Mouse (Mus musculus): ENCODE measurements around the gene Utrn. TPM values are rescaled to one million over a fixed set of nuclear protein-coding genes. Genes with fewer than 3 reads are reported as not detected.
A peak's percentile ranks its signal among the peaks of the same experiment; 100 is the strongest.

Utrn gene
- polyA plus RNA-seq, 1 experiment from 2014 or later = 17.6 TPM

- 93% methylated on average over 6 of the region's 6 CpGs for WGBS
- Histone ChIP-seq H3K36me3 (ENCODE audit: control insufficient read depth, insufficient read depth, low read length) (no peaks in the 10 kb centered on the region), H3K27me3 (ENCODE audit: control insufficient read depth, insufficient read depth, low read depth, low read length) (no peaks in the 10 kb centered on the region), H3K4me3 (ENCODE audit: low read depth, low read length) (no peak overlapping the region), H3K9me3 (replicated peaks; ENCODE audit: control insufficient read depth, low read length, poor library complexity, severe bottlenecking) (no peaks in the 10 kb centered on the region), H3K9ac (ENCODE audit: low read depth, low read length) (no peak overlapping the region), H3K4me1 (ENCODE audit: control insufficient read depth, insufficient read depth, low read length) (0 out of 2 replicates have a peak, but pooled peaks cover 2% of the 10 kb centered on the region), H3K27ac (ENCODE audit: low read length) (no peak overlapping the region), H3K4me2 (ENCODE audit: low read length) (no peak overlapping the region)
- ATAC-seq = no peak
These were observed 115.0 kb downstream of the Utrn start for GRCm38 (mm10) chr10:12754166-12754565.

- Histone ChIP-seq H3K9ac (ENCODE audit: low read depth, low read length) (no peak overlapping the region), H3K9me3 (replicated peaks; ENCODE audit: control insufficient read depth, low read length, poor library complexity, severe bottlenecking) (no peaks in the 10 kb centered on the region), H3K4me2 (ENCODE audit: low read length) (no peak overlapping the region), H3K27me3 (ENCODE audit: control insufficient read depth, insufficient read depth, low read depth, low read length) (no peaks in the 10 kb centered on the region), H3K4me1 (ENCODE audit: control insufficient read depth, insufficient read depth, low read length) (no peaks in the 10 kb centered on the region), H3K4me3 (ENCODE audit: low read depth, low read length) (no peak overlapping the region), H3K36me3 (ENCODE audit: control insufficient read depth, insufficient read depth, low read length) (no peaks in the 10 kb centered on the region), H3K27ac (ENCODE audit: low read length) (no peak overlapping the region)
- ATAC-seq = no peak
- 93% methylated on average over 9 of the region's 9 CpGs for whole genome bisulfite sequencing
These were observed 125.4 kb downstream of the Utrn start for GRCm38 (mm10) chr10:12743717-12744116.

- H3K27ac ChIP-seq (ENCODE audit: low read length) = no peak overlapping the region
- no peak overlapping the region for H3K4me2 ChIP-seq (ENCODE audit: low read length)
- H3K27me3 ChIP-seq (ENCODE audit: control insufficient read depth, insufficient read depth, low read depth, low read length) = no peaks in the 10 kb centered on the region
- no peaks in the 10 kb centered on the region; the same call in 1 of the 2 replicates for H3K4me1 ChIP-seq (ENCODE audit: control insufficient read depth, insufficient read depth, low read length)
- no peak for ATAC-seq
- no peak overlapping the region for H3K9ac ChIP-seq (ENCODE audit: low read depth, low read length)
- no peaks in the 10 kb centered on the region for H3K36me3 ChIP-seq (ENCODE audit: control insufficient read depth, insufficient read depth, low read length)
- no peaks in the 10 kb centered on the region for H3K9me3 ChIP-seq (replicated peaks; ENCODE audit: control insufficient read depth, low read length, poor library complexity, severe bottlenecking)
- H3K4me3 ChIP-seq (ENCODE audit: low read depth, low read length) = no peak overlapping the region
- 92% methylated on average over 13 of the region's 13 CpGs for WGBS
These were observed 129.7 kb downstream of the Utrn start for GRCm38 (mm10) chr10:12739302-12739987.

- ATAC-seq = no peak
- WGBS = 87% methylated on average over 9 of the region's 9 CpGs
- no peaks in the 10 kb centered on the region for H3K36me3 ChIP-seq (ENCODE audit: control insufficient read depth, insufficient read depth, low read length)
- H3K4me2 ChIP-seq (ENCODE audit: low read length) = no peak overlapping the region
- no peaks in the 10 kb centered on the region for H3K27me3 ChIP-seq (ENCODE audit: control insufficient read depth, insufficient read depth, low read depth, low read length)
- no peak overlapping the region for H3K27ac ChIP-seq (ENCODE audit: low read length)
- no peaks in the 10 kb centered on the region; the same call in 1 of the 2 replicates for H3K4me1 ChIP-seq (ENCODE audit: control insufficient read depth, insufficient read depth, low read length)
- H3K9me3 ChIP-seq (replicated peaks; ENCODE audit: control insufficient read depth, low read length, poor library complexity, severe bottlenecking) = no peaks in the 10 kb centered on the region
- H3K9ac ChIP-seq (ENCODE audit: low read depth, low read length) = no peak overlapping the region
- no peak overlapping the region for H3K4me3 ChIP-seq (ENCODE audit: low read depth, low read length)
These were observed 131.2 kb downstream of the Utrn start for GRCm38 (mm10) chr10:12737926-12738325.

- H3K27ac ChIP-seq (ENCODE audit: low read length) = no peak overlapping the region
- 0 out of 2 replicates have a peak, but pooled peaks have one; percentile 56 for ATAC-seq
- no peaks in the 10 kb centered on the region for H3K36me3 ChIP-seq (ENCODE audit: control insufficient read depth, insufficient read depth, low read length)
- H3K4me1 ChIP-seq (ENCODE audit: control insufficient read depth, insufficient read depth, low read length) = no peaks in the 10 kb centered on the region; the same call in 1 of the 2 replicates
- no peak overlapping the region for H3K4me2 ChIP-seq (ENCODE audit: low read length)
- no peak overlapping the region for H3K4me3 ChIP-seq (ENCODE audit: low read depth, low read length)
- H3K9ac ChIP-seq (ENCODE audit: low read depth, low read length) = no peak overlapping the region; the same call in 1 of the 2 replicates
- WGBS = 67% methylated on average over 18 of the region's 18 CpGs
- no peaks in the 10 kb centered on the region for H3K27me3 ChIP-seq (ENCODE audit: control insufficient read depth, insufficient read depth, low read depth, low read length)
- no peaks in the 10 kb centered on the region for H3K9me3 ChIP-seq (replicated peaks; ENCODE audit: control insufficient read depth, low read length, poor library complexity, severe bottlenecking)
These were observed 132.0 kb downstream of the Utrn start for GRCm38 (mm10) chr10:12736861-12737835.

- no peaks in the 10 kb centered on the region for H3K36me3 ChIP-seq (ENCODE audit: control insufficient read depth, insufficient read depth, low read length)
- no peak overlapping the region for H3K4me3 ChIP-seq (ENCODE audit: low read depth, low read length)
- no peaks in the 10 kb centered on the region; the same call in 1 of the 2 replicates for H3K4me1 ChIP-seq (ENCODE audit: control insufficient read depth, insufficient read depth, low read length)
- no peaks in the 10 kb centered on the region for H3K9me3 ChIP-seq (replicated peaks; ENCODE audit: control insufficient read depth, low read length, poor library complexity, severe bottlenecking)
- 100% methylated on average over 1 of the region's 1 CpGs for WGBS
- no peak overlapping the region for H3K27ac ChIP-seq (ENCODE audit: low read length)
- H3K9ac ChIP-seq (ENCODE audit: low read depth, low read length) = no peak overlapping the region
- H3K4me2 ChIP-seq (ENCODE audit: low read length) = no peak overlapping the region
- ATAC-seq = no peak
- no peaks in the 10 kb centered on the region for H3K27me3 ChIP-seq (ENCODE audit: control insufficient read depth, insufficient read depth, low read depth, low read length)
These were observed 133.5 kb downstream of the Utrn start for GRCm38 (mm10) chr10:12735695-12736094.

- H3K27ac ChIP-seq (ENCODE audit: low read length) = no peak overlapping the region
- no peaks in the 10 kb centered on the region for H3K4me1 ChIP-seq (ENCODE audit: control insufficient read depth, insufficient read depth, low read length)
- no peak for ATAC-seq
- no peaks in the 10 kb centered on the region for H3K27me3 ChIP-seq (ENCODE audit: control insufficient read depth, insufficient read depth, low read depth, low read length)
- no peaks in the 10 kb centered on the region for H3K9me3 ChIP-seq (replicated peaks; ENCODE audit: control insufficient read depth, low read length, poor library complexity, severe bottlenecking)
- H3K9ac ChIP-seq (ENCODE audit: low read depth, low read length) = no peak overlapping the region
- no peak overlapping the region for H3K4me2 ChIP-seq (ENCODE audit: low read length)
- 70% methylated on average over 5 of the region's 5 CpGs for WGBS
- H3K4me3 ChIP-seq (ENCODE audit: low read depth, low read length) = no peak overlapping the region
- no peaks in the 10 kb centered on the region for H3K36me3 ChIP-seq (ENCODE audit: control insufficient read depth, insufficient read depth, low read length)
These were observed 137.7 kb downstream of the Utrn start for GRCm38 (mm10) chr10:12731459-12731858.

- Histone ChIP-seq H3K4me1 (ENCODE audit: control insufficient read depth, insufficient read depth, low read length) (peaks cover 11% of the 10 kb centered on the region), H3K36me3 (ENCODE audit: control insufficient read depth, insufficient read depth, low read length) (no peaks in the 10 kb centered on the region), H3K9me3 (replicated peaks; ENCODE audit: control insufficient read depth, low read length, poor library complexity, severe bottlenecking) (no peaks in the 10 kb centered on the region), H3K27ac (ENCODE audit: low read length) (no peak overlapping the region), H3K4me2 (ENCODE audit: low read length) (no peak overlapping the region), H3K9ac (ENCODE audit: low read depth, low read length) (no peak overlapping the region), H3K27me3 (ENCODE audit: control insufficient read depth, insufficient read depth, low read depth, low read length) (no peaks in the 10 kb centered on the region), H3K4me3 (ENCODE audit: low read depth, low read length) (no peak overlapping the region)
- WGBS = 77% methylated on average over 1 of the region's 1 CpGs
- no peak for ATAC-seq
These were observed 139.5 kb downstream of the Utrn start for GRCm38 (mm10) chr10:12729635-12730034.

GRCm38 (mm10) chr10:12729033-12729432 lies 140.1 kb downstream of the Utrn start:
- no peaks in the 10 kb centered on the region for H3K27me3 ChIP-seq (ENCODE audit: control insufficient read depth, insufficient read depth, low read depth, low read length)
- ATAC-seq = no peak
- H3K27ac ChIP-seq (ENCODE audit: low read length) = no peak overlapping the region
- H3K4me3 ChIP-seq (ENCODE audit: low read depth, low read length) = no peak overlapping the region
- no peaks in the 10 kb centered on the region for H3K9me3 ChIP-seq (replicated peaks; ENCODE audit: control insufficient read depth, low read length, poor library complexity, severe bottlenecking)
- no peak overlapping the region for H3K9ac ChIP-seq (ENCODE audit: low read depth, low read length)
- no peak overlapping the region for H3K4me2 ChIP-seq (ENCODE audit: low read length)
- H3K36me3 ChIP-seq (ENCODE audit: control insufficient read depth, insufficient read depth, low read length) = no peaks in the 10 kb centered on the region
- peaks cover 13% of the 10 kb centered on the region for H3K4me1 ChIP-seq (ENCODE audit: control insufficient read depth, insufficient read depth, low read length)
- WGBS = 89% methylated on average over 5 of the region's 5 CpGs
